Comparison of ENCODE assay signal across 23 mouse cellular contexts in genomic region chr13:18338910-18339501, GRCm38 (mm10). TPM values are rescaled to one million over a fixed set of nuclear protein-coding genes. Genes with fewer than 3 reads are reported as not detected.
DNase-seq lines count a peak whose midpoint lies in the region; ATAC-seq lines count a peak whose summit lies in the region.
"Had no signal": no experiment of that assay in that cellular context is flagged by ENCODE, and none has a peak within 500 bp of the region (broad histone marks: within the 10 kb centered on the region; RNA-seq: fewer than 3 reads in every experiment).

No protein-coding gene starts in this region.

- no peaks in the 10 kb centered on the region for H3K36me3 ChIP-seq in kidney, embryonic 14.5 days (ENCODE audit: control insufficient read depth, insufficient read depth, low read length)
- H3K36me3 ChIP-seq: embryonic facial prominence, embryonic 12.5 days; limb, embryonic 15.5 days; liver, embryonic 15.5 days had no signal

- H3K4me3 ChIP-seq in kidney, embryonic 14.5 days (ENCODE audit: low read length): no peak overlapping the region
- H3K4me3 ChIP-seq: embryonic facial prominence, embryonic 12.5 days; limb, embryonic 15.5 days; liver, embryonic 15.5 days had no signal

- peak; percentile 47 for ATAC-seq in frontal cortex, adult (ENCODE audit: low TSS enrichment)
- ATAC-seq in kidney, embryonic 14.5 days (ENCODE audit: low FRiP score, low TSS enrichment): no peak
- ATAC-seq: CD4-positive, CD25-positive, alpha-beta regulatory T cell, adult 4 months had no signal

- H3K4me2 ChIP-seq in kidney, embryonic 14.5 days (replicated peaks; ENCODE audit: low read depth, low read length): no peak overlapping the region
- H3K4me2 ChIP-seq: embryonic facial prominence, embryonic 12.5 days; limb, embryonic 15.5 days; liver, embryonic 15.5 days; midbrain, embryonic 11.5 days had no signal

- H3K27ac ChIP-seq in kidney, embryonic 14.5 days (ENCODE audit: low read depth, low read length): no peak overlapping the region
- H3K27ac ChIP-seq: embryonic facial prominence, embryonic 12.5 days; limb, embryonic 15.5 days; liver, embryonic 15.5 days had no signal

- intact Hi-C loops in left cerebral cortex, postnatal 14 days (cut with DNase I): loop anchor here (10.0 kb wide), 1 partner anchor 214 kb away; no protein-coding TSS in a partner anchor

- no peaks in the 10 kb centered on the region for H3K4me1 ChIP-seq in kidney, embryonic 14.5 days (ENCODE audit: control insufficient read depth, insufficient read depth, low read length)
- H3K4me1 ChIP-seq: limb, embryonic 15.5 days; liver, embryonic 15.5 days had no signal

- H3K9me3 ChIP-seq in kidney, embryonic 14.5 days (ENCODE audit: control insufficient read depth, low read length): no peaks in the 10 kb centered on the region
- H3K9me3 ChIP-seq: embryonic facial prominence, embryonic 12.5 days; limb, embryonic 15.5 days; liver, embryonic 15.5 days had no signal

- no peaks in the 10 kb centered on the region for H3K27me3 ChIP-seq in kidney, embryonic 14.5 days (ENCODE audit: control insufficient read depth, insufficient read depth, low read length)
- H3K27me3 ChIP-seq: embryonic facial prominence, embryonic 12.5 days; limb, embryonic 15.5 days; liver, embryonic 15.5 days had no signal

- 75% methylated on average over 10 of the region's 10 CpGs for WGBS in kidney, embryonic 14.5 days

- DNase-seq in frontal cortex, postnatal 14 days (ENCODE audit: low spot score in 2 of 2): no peak
- peak; percentile 7 for DNase-seq in layer of hippocampus, adult 9-11 months
- no peak for DNase-seq in layer of hippocampus, adult 11-12 months (ENCODE audit: low spot score)
- peak; percentile 21 for DNase-seq in NIH3T3 (ENCODE audit: low read depth)
- DNase-seq in left cerebral cortex, postnatal 14 days (ENCODE audit: low spot score in 2 of 2): peak; percentile 11 to 12
- no peak for DNase-seq in ovary, postnatal 10 days (ENCODE audit: low spot score)
- DNase-seq: adrenal gland, postnatal 14 days; cerebellum, adult 11 months; cerebellum, postnatal 10 days; gastrocnemius, postnatal 36 days; kidney, adult 18-20 months; kidney, postnatal 10 days; retina, postnatal 1 day; thymus, adult 18-20 months had no signal

- H3K9ac ChIP-seq in kidney, embryonic 14.5 days (ENCODE audit: low read depth, low read length): no peak overlapping the region
- H3K9ac ChIP-seq: embryonic facial prominence, embryonic 12.5 days; limb, embryonic 15.5 days; liver, embryonic 15.5 days had no signal

RNA-seq across cellular contexts. Expression of gene Pou6f2, which starts 58.5 kb away (rescaled TPM):
- total RNA-seq in left cerebral cortex, postnatal 14 days (2021): 1 to 10 TPM; 3.1 to 4.0 TPM
- 0.04 TPM in 1 of 2 replicates, not detected in the other for polyA plus RNA-seq in kidney, embryonic 14.5 days (2014; fragmentation: Nextera tagmentation; extraction: Ambion mirVana)
- total RNA-seq: adrenal gland, postnatal 14 days; gastrocnemius, postnatal 36 days had no signal
- polyA plus RNA-seq: liver, embryonic 15.5 days; spleen, adult 2 months; urinary bladder, adult 2 months had no signal

Comparison
In these comparisons a context has a peak if more than half of its experiments do, and no peak if none do; other contexts are left out.
1. DNase-seq: peak in layer of hippocampus, adult 9-11 months (single experiment), NIH3T3 (single experiment) and left cerebral cortex, postnatal 14 days (2 of 2); none in frontal cortex, postnatal 14 days (0 of 2), layer of hippocampus, adult 11-12 months (single experiment) and ovary, postnatal 10 days (single experiment).